Mouse (Mus musculus) megakaryocyte-erythroid progenitor cell, adult 5-6 weeks (primary cell): ENCODE data around the gene Tnp1. TPM values are rescaled to one million over a fixed set of nuclear protein-coding genes. Genes with fewer than 3 reads are reported as not detected.

Source experiments
- ATAC-seq: replicated peaks from 2 replicates; pipeline ENCODE4 v1.8.0; 2016; ENCODE audit warnings: mild to moderate bottlenecking, inconsistent platforms; ENCODE audit not compliant: severe bottlenecking, poor library complexity, low FRiP score, low TSS enrichment
- total RNA-seq, 2 experiments: library from RNA; stranded (forward) in 1 of 2; stranded (reverse) in 1 of 2; fragments of 200-1000, 215-1000 nt in 1 of 2; fragments of >200 nt in 1 of 2; fragmentation: Nextera tagmentation in 1 of 2; gene quantifications; 2 replicates each; pipeline ENCODE4 v1.2.3; 2014 to 2017

Gene Tnp1
- total RNA-seq, 2 experiments from 2014 or later, result not detected

DNA sequence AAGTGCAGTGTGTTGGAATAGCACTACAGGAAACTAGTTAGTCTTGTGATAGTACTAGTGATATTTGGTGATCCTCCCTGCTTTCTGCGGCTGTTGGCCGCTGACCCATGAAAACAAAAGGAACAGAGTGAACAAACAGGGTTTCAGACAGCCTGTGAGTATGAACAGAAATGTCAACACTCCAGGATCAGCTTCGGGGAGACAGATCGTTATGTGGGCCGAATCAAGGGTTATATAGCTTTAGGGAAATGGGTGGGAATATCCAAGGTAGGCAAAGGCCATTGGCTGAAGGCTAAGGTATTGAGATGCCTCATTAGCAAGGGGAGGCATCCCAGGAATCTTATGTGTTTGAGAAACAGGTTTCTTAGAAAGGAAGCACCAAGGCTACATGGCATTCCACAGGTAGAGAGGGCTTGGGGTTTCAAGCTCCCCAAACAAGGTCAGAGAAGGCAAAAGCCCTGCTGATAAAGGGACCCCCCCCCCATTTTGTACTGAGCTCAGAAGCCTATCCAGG is 11.1 kb upstream of the Tnp1 start:
- no peak for ATAC-seq

GRCm38 (mm10) chr1:73026157-73026556 is 10.4 kb upstream of the Tnp1 start:
- no peak for ATAC-seq

- no peak for ATAC-seq
Observed at GRCm38 (mm10) chr1:73006847-73007246, 8.9 kb downstream of the Tnp1 start.

- no peak for ATAC-seq
Observed at GRCm38 (mm10) chr1:73004890-73005289, 10.8 kb downstream of the Tnp1 start.

DNA sequence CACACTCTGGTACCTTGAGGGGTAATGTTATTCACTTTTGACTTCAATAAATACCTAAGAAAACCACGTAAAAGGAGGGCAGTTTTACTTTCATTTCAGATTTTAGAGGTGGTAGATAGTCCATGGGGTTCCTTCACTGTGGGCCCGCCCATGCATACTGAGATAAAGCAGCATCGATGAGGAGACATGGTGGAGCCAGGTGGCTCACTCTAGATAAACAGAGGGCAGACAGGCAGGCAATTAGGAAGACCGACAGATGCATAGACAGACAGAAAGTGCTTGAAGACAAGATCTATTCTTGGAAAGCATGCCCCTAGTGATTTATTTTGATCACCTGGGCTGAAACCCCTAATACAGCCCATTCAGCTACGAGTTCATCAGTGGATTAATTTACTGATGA is 13.1 kb downstream of the Tnp1 start:
- ATAC-seq, result no peak

DNA sequence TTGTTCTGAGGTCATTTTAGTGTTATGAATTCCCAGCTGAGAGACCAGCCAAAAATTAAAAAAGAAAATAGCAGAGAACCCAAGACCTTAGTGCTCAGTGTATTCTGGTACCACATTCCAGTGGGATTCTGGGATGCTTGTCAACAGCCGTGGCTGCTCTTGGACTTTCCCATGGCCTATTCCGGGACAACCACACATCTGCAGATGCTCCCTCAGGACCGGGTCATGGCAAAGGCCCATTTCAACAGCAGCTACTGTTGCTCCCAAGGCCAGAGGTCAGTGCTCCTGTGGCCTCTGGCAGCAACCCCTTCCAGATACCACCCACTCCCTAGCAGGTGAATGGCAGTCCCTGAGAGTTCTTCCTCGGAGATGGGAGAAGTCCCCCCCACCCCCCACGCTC is 13.7 kb downstream of the Tnp1 start:
- ATAC-seq, result no peak

DNA sequence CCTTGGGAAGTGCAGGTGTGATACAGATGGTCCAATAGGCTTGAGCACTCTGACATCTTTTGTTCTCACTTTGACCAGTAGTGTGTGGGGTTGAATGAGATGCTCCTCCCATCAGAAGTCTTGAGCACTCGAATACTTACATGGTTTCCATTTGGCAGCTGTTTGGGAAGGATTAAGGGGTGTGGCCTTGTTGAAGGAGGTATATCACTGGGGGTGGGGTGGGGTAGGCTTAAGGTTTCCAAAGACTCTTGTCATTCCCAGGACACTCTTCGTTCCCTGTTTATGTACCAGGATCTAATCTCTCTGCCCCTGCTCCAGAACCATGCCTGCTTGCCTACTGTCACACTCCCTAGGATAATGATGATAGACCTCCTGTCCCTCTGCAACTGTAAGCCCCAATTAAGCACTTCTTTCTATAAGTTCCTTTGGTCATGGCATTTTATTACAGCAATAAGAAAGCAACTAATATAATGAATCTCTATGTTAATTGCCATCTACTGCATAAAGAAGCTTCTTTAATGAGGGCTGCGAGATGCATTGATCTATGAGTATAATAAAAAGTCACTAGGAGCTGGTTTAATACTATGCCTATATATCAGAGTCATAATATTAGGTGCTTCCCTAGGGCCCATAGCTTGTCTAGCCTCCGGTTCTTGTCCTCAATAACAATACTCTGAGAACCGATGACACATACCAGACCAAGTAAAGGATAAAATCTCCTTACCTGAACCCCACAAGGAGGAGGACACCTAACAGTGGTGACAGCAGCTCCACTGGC is 20.8 kb downstream of the Tnp1 start:
- ATAC-seq, result no peak

GRCm38 (mm10) chr1:72992944-72993464 is 22.7 kb downstream of the Tnp1 start:
- ATAC-seq, result no peak

- ATAC-seq, result no peak
Observed at GRCm38 (mm10) chr1:72992209-72992608, 23.5 kb downstream of the Tnp1 start.

DNA sequence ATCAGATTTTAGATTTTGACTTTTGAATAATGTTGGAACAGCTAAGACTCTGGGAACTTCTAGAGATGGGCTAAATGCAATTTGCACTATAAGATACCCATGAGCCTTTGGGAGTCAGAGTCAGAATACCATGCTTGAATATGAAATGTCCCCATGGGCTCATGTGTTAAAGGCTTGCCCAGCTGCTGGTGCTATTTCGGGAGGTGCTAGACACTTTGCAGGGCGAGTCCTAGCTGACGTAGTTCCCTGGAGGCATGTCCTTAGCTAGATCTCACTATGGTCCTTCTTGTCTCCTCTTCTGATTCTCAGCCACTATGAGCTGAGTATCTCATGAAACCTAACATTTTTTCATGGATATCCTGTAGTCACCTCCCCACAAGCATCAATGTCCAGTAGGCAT is 26.8 kb downstream of the Tnp1 start:
- ATAC-seq, result no peak

DNA sequence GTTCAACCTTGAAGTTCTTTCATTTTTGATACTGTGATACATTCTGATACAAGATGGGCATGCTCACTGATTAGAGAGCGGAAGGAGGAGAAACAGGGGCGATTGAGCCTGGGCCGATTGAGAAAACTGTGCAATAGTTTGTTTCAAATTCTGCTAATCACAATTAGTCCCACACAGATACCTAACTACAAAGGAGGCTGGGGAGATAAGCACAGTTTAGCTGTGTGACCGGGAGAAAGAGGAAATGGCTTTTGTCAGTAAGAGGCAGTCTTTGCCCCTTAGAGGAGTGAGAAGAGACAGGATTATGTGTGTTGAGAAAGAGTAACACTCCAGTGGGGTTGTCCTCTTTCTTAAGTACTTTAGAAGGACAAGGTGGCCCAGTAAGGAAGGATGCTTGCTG is 29.0 kb downstream of the Tnp1 start:
- ATAC-seq, result no peak

DNA sequence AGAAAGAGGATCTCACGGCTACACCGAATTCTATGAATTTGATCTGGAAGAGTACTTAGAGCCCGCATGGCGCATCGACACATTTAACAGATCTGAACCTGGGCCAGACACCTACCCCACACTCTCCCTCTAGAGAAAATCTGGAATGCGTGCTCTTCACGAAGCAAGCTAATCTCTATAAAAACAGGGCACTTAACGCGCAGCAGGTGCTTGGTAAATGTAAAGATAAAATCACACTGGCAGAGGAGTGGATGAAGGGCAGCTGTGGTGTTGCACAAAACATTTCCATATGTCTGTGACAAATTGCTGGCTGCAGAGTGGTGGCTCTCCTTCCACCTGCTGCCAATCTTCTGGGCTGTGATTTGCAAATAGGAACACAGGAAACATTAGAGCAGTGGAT is 36.8 kb downstream of the Tnp1 start:
- no peak for ATAC-seq

GRCm38 (mm10) chr1:72974226-72974625 is 41.5 kb downstream of the Tnp1 start:
- no peak for ATAC-seq

- no peak for ATAC-seq
Observed at GRCm38 (mm10) chr1:72970461-72970860, 45.2 kb downstream of the Tnp1 start.

- no peak for ATAC-seq
Observed at GRCm38 (mm10) chr1:72969113-72969812, 46.4 kb downstream of the Tnp1 start.

DNA sequence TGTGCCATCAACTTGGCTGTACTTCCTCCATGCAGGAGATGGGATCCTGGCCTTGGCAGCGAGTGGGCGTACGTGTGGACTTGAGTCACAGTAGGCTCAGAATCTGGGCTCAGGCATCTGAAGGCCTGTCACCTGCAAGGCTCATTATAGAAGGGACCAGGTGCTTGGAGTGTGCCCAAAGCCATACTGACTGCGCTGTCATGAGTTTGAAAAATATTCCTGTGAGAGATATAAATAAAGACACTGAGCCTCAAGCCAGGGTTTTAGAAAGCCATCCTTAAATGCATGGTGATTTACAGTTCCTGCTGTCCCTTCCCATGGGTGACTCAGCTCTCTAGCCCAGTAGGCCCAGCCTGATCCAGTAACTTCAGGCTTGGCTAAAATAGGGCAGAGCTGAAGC is 49.3 kb downstream of the Tnp1 start:
- no peak for ATAC-seq

Other genes with a start within 250 kb of the Tnp1 start
- gene Igfbp2, start 191.4 kb downstream of the Tnp1 start, total RNA-seq (2014; fragmentation: Nextera tagmentation), result not detected in 2 replicates
- gene Igfbp2, start 191.4 kb downstream of the Tnp1 start, total RNA-seq (2017), result not detected in 2 replicates
- not detected in 2 replicates for gene Igfbp5, start 141.0 kb downstream of the Tnp1 start, total RNA-seq (2014; fragmentation: Nextera tagmentation)
- gene Igfbp5, start 141.0 kb downstream of the Tnp1 start, total RNA-seq (2017), result 0.53 TPM in 1 of 2 replicates, not detected in the other